Mouse (Mus musculus) monocyte, adult 2 months (primary cell): Measurements from ENCODE around the gene Sipa1l3.

Experiments used
- DNase-seq, 2 experiments: peaks; one replicate each; pipeline ENCODE4 v3.0.0; 2022; ENCODE audit warnings: low spot score in 2 of 2, low read depth in 1 of 2

The Sipa1l3 gene

GRCm38 (mm10) chr7:29290691-29291485, 227.6 kb downstream of the Sipa1l3 start:
- no peak for DNase-seq

GRCm38 (mm10) chr7:29289856-29290255, 228.6 kb downstream of the Sipa1l3 start:
- DNase-seq = no peak

- DNase-seq = no peak
These were observed 229.4 kb downstream of the Sipa1l3 start, which contains the start of gene Ppp1r14a for GRCm38 (mm10) chr7:29288942-29289638. Ppp1r14a (plus strand) TSS chr7:29289308.

GRCm38 (mm10) chr7:29288079-29288478, 230.4 kb downstream of the Sipa1l3 start:
- no peak for DNase-seq

- no peak for DNase-seq
These were observed 231.0 kb downstream of the Sipa1l3 start for GRCm38 (mm10) chr7:29287481-29287880.

- DNase-seq = no peak
These were observed 233.9 kb downstream of the Sipa1l3 start for GRCm38 (mm10) chr7:29284523-29284922.

GRCm38 (mm10) chr7:29283876-29284275, 234.6 kb downstream of the Sipa1l3 start:
- no peak for DNase-seq

GRCm38 (mm10) chr7:29282074-29282554, 236.3 kb downstream of the Sipa1l3 start:
- DNase-seq = no peak

- no peak for DNase-seq
These were observed 237.0 kb downstream of the Sipa1l3 start, which contains the start of gene Spint2 for GRCm38 (mm10) chr7:29281201-29282073. Spint2 (minus strand) TSS chr7:29281912.

GRCm38 (mm10) chr7:29280801-29281200, 237.6 kb downstream of the Sipa1l3 start:
- no peak for DNase-seq

GRCm38 (mm10) chr7:29279924-29280323, 238.5 kb downstream of the Sipa1l3 start:
- DNase-seq = no peak

GRCm38 (mm10) chr7:29279261-29279660, 239.2 kb downstream of the Sipa1l3 start:
- DNase-seq = no peak

- no peak for DNase-seq
These were observed 240.9 kb downstream of the Sipa1l3 start for GRCm38 (mm10) chr7:29277510-29277909.

- no peak for DNase-seq
These were observed 241.7 kb downstream of the Sipa1l3 start for GRCm38 (mm10) chr7:29276715-29277114.

- no peak for DNase-seq
These were observed 246.6 kb downstream of the Sipa1l3 start for GRCm38 (mm10) chr7:29271687-29272465.

- no peak for DNase-seq
These were observed 248.0 kb downstream of the Sipa1l3 start for GRCm38 (mm10) chr7:29270445-29270844.
